Mouse (Mus musculus): ENCODE results near the gene Mbnl2. TPM values are rescaled to one million over a fixed set of nuclear protein-coding genes. Genes with fewer than 3 reads are reported as not detected.

Mbnl2 gene
- polyA plus RNA-seq, 1 experiment from 2014 or later = 20.0 TPM

DNA sequence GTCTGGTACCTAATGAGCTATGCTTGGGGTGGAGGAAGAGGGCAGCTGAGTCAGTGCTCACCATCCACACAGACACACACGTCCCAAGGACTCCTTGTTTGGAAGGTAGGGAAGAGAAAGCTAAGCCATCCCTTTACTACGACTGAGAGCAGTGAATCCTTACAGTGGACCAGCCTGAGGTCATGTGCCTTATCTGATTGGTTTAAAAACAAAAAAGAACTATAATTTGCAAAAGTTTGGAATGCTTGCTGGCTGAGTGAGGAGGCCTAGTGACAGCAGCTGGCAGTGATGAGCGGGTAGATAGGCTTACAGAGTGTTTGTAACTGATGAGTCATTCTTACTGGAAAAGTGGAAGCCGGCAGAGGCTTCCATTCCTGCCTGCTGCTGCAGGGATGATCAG lies 32.5 kb downstream of the Mbnl2 start:
- H3K9ac ChIP-seq = no peak overlapping the region
- peaks cover 29% of the 10 kb centered on the region for H3K4me1 ChIP-seq
- WGBS = 65% methylated on average over 4 of the region's 4 CpGs
- H3K27ac ChIP-seq = no peak overlapping the region
- H3K4me3 ChIP-seq = no peak overlapping the region
- no peaks in the 10 kb centered on the region for H3K36me3 ChIP-seq (replicated peaks)
- no peak for ATAC-seq (replicated peaks)
- H3K9me3 ChIP-seq = no peaks in the 10 kb centered on the region
- no peaks in the 10 kb centered on the region for H3K27me3 ChIP-seq (replicated peaks)
- no peak overlapping the region for H3K4me2 ChIP-seq

DNA sequence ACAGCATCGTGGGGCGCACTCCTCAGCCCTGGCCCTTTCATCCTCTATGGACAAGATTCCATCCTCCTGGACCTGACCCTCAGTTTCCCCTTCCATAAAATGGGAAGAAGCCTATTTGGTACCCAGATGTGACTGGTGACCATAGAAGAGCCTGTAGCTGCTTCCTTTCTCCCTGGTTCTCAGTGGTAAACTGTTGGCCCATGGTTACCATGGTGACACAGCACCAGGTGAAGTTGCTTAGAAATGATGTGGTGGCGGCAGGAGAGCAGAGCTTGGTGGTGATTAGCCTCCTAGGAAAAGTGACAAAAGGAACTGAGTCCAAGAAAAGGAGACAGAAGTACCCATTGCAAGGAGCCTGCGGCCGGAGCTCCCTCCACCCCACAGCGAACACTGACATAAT lies 34.2 kb downstream of the Mbnl2 start:
- H3K4me2 ChIP-seq = no peak overlapping the region
- no peaks in the 10 kb centered on the region for H3K9me3 ChIP-seq
- no peaks in the 10 kb centered on the region for H3K27me3 ChIP-seq (replicated peaks)
- peak; percentile 65; the same call in 1 of the 2 replicates for ATAC-seq (replicated peaks)
- no peak overlapping the region for H3K9ac ChIP-seq
- H3K4me3 ChIP-seq = no peak overlapping the region
- H3K4me1 ChIP-seq = peaks cover 25% of the 10 kb centered on the region
- H3K27ac ChIP-seq = no peak overlapping the region
- 84% methylated on average over 6 of the region's 6 CpGs for WGBS
- no peaks in the 10 kb centered on the region for H3K36me3 ChIP-seq (replicated peaks)

DNA sequence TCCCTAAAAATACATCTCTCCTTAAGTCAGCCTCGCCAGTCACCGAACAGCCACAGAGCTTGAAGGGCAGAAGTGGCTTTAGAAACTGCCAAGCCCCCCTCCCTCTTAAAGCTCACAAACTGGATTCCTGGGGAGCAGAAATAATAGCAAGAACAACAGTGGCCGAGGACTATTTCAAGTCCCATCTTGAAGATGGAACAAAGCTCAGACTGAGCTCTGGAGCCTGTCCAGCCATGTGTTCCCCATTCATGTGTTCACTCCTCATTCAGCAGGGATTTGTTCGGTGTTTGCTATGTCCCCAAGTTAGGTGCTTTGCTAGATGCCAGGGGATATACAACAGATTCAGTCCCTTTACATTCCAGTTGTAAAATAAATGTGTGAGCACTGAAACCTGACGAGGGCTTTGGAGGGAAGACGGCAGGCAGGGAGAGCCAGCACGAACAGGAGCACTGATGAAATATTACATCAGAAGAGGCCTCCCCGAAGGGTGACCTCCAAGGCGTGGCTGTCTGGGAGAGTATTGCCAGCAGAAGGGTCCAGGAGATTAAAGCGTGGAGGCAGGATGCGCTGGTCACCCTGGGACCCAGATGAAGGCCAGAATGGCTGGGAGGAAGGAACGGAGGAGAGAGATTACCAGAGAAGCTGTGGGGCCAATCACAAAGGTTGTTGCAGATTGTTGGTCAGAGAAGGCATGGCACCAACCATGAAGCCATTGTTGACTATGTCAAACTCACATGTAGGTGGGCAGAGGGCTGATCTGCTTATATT lies 36.0 kb downstream of the Mbnl2 start:
- Histone ChIP-seq H3K36me3 (replicated peaks) (no peaks in the 10 kb centered on the region), H3K4me2 (no peak overlapping the region; the same call in 1 of the 2 replicates), H3K4me1 (peaks cover 25% of the 10 kb centered on the region), H3K4me3 (no peak overlapping the region), H3K27ac (no peak overlapping the region), H3K9ac (no peak overlapping the region), H3K27me3 (replicated peaks) (no peaks in the 10 kb centered on the region), H3K9me3 (no peaks in the 10 kb centered on the region)
- 44% methylated on average over 12 of the region's 12 CpGs for WGBS
- ATAC-seq (replicated peaks) = no peak

- 94% methylated on average over 12 of the region's 12 CpGs for WGBS
- H3K27me3 ChIP-seq (replicated peaks) = no peaks in the 10 kb centered on the region
- peaks cover 22% of the 10 kb centered on the region for H3K4me1 ChIP-seq
- no peak overlapping the region for H3K4me2 ChIP-seq
- no peak for ATAC-seq (replicated peaks)
- no peak overlapping the region for H3K9ac ChIP-seq
- H3K36me3 ChIP-seq (replicated peaks) = no peaks in the 10 kb centered on the region
- H3K9me3 ChIP-seq = no peaks in the 10 kb centered on the region
- H3K4me3 ChIP-seq = no peak overlapping the region
- no peak overlapping the region for H3K27ac ChIP-seq
Measured at GRCm38 (mm10) chr14:120312661-120313406, 37.4 kb downstream of the Mbnl2 start.

- Histone ChIP-seq H3K36me3 (replicated peaks) (no peaks in the 10 kb centered on the region), H3K4me1 (peaks cover 25% of the 10 kb centered on the region), H3K9ac (no peak overlapping the region), H3K27me3 (replicated peaks) (no peaks in the 10 kb centered on the region), H3K4me2 (no peak overlapping the region), H3K4me3 (no peak overlapping the region), H3K27ac (no peak overlapping the region), H3K9me3 (no peaks in the 10 kb centered on the region)
- 92% methylated on average over 8 of the region's 8 CpGs for WGBS
- no peak for ATAC-seq (replicated peaks)
Measured at GRCm38 (mm10) chr14:120313466-120313865, 38.0 kb downstream of the Mbnl2 start.

DNA sequence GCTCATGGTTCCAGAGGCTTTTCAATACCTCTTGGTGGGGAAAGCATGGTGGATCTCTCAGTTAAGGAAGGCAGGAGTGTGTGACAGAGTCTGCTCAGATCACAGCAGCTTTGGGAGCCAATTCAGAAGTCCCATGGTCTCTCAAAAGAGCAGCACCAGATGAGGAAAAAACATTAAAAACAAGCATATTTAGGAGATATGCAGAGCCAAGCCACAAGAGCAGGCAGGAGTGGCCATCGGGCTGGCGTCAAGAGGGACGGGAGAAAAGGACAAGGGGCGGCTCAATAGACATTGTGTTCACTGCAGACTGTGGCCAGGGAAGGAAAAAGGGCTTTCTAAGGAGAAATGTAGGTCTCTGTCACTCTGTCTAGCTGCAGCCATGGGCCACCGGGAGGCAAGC lies 40.3 kb downstream of the Mbnl2 start:
- WGBS = 73% methylated on average over 5 of the region's 5 CpGs
- H3K36me3 ChIP-seq (replicated peaks) = no peaks in the 10 kb centered on the region
- H3K9me3 ChIP-seq = no peaks in the 10 kb centered on the region
- no peak overlapping the region for H3K4me2 ChIP-seq
- H3K4me1 ChIP-seq = peaks cover 17% of the 10 kb centered on the region
- H3K4me3 ChIP-seq = no peak overlapping the region
- no peak overlapping the region for H3K9ac ChIP-seq
- no peak overlapping the region for H3K27ac ChIP-seq
- no peaks in the 10 kb centered on the region for H3K27me3 ChIP-seq (replicated peaks)
- ATAC-seq (replicated peaks) = no peak

DNA sequence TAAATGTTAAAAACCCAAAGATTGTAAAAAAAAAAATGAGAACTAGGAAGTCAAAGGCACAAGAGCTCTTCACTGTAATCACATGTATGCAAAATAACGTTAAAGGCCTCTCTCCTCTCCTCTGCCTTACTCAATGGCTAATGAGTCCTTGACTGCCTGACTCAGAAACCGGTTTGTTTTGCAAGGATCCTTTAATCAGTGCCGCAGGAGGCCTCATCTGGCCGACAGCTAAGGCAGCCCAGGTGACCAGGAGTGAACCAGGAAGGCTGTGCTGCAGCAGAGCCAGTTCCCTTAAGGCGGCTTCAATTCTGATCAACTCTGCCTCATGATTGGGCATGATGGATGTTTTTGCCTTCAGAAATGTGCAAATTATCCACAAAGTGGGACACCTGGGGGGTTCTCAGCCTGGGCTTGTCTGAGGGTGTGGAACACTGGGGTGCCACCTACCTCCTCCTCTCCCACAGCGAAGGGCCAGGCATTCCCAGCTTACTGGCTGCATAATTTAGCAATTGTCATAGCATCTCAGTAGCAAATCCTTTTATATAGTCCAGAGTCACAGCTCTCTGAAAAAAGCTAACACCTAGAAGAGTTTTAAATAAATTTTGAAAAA lies 43.0 kb downstream of the Mbnl2 start:
- WGBS = 31% methylated on average over 6 of the region's 6 CpGs
- peak; percentile 50 for ATAC-seq (replicated peaks)

GRCm38 (mm10) chr14:120318974-120319731 lies 43.7 kb downstream of the Mbnl2 start:
- no peak overlapping the region for H3K9ac ChIP-seq
- no peak overlapping the region for H3K27ac ChIP-seq
- ATAC-seq (replicated peaks) = peak; percentile 54
- no peaks in the 10 kb centered on the region for H3K36me3 ChIP-seq (replicated peaks)
- H3K4me3 ChIP-seq = no peak overlapping the region
- H3K27me3 ChIP-seq (replicated peaks) = no peaks in the 10 kb centered on the region
- H3K9me3 ChIP-seq = no peaks in the 10 kb centered on the region
- 70% methylated on average over 9 of the region's 9 CpGs for WGBS
- H3K4me1 ChIP-seq = peaks cover 7% of the 10 kb centered on the region
- no peak overlapping the region for H3K4me2 ChIP-seq

More for the DNA sequence above, 43.0 kb downstream of the Mbnl2 start:
- no peaks in the 10 kb centered on the region for H3K27me3 ChIP-seq (replicated peaks)
- H3K4me1 ChIP-seq = peaks cover 7% of the 10 kb centered on the region
- H3K36me3 ChIP-seq (replicated peaks) = no peaks in the 10 kb centered on the region
- H3K9ac ChIP-seq = no peak overlapping the region
- no peak overlapping the region for H3K4me2 ChIP-seq
- H3K27ac ChIP-seq = peak overlapping the region; percentile 62
- no peaks in the 10 kb centered on the region for H3K9me3 ChIP-seq
- no peak overlapping the region for H3K4me3 ChIP-seq

- Histone ChIP-seq H3K27ac (no peak overlapping the region), H3K9ac (no peak overlapping the region), H3K4me3 (no peak overlapping the region), H3K9me3 (no peaks in the 10 kb centered on the region), H3K4me2 (no peak overlapping the region), H3K4me1 (peaks cover 7% of the 10 kb centered on the region), H3K36me3 (replicated peaks) (no peaks in the 10 kb centered on the region), H3K27me3 (replicated peaks) (no peaks in the 10 kb centered on the region)
- 93% methylated on average over 8 of the region's 8 CpGs for WGBS
- no peak for ATAC-seq (replicated peaks)
Measured at GRCm38 (mm10) chr14:120322041-120322440, 46.6 kb downstream of the Mbnl2 start.

GRCm38 (mm10) chr14:120323111-120323510 lies 47.6 kb downstream of the Mbnl2 start:
- H3K9ac ChIP-seq = no peak overlapping the region
- 77% methylated on average over 1 of the region's 1 CpGs for WGBS
- peaks cover 7% of the 10 kb centered on the region for H3K4me1 ChIP-seq
- no peak overlapping the region for H3K27ac ChIP-seq
- no peaks in the 10 kb centered on the region for H3K27me3 ChIP-seq (replicated peaks)
- H3K4me2 ChIP-seq = no peak overlapping the region
- H3K4me3 ChIP-seq = no peak overlapping the region
- ATAC-seq (replicated peaks) = no peak
- no peaks in the 10 kb centered on the region for H3K9me3 ChIP-seq
- H3K36me3 ChIP-seq (replicated peaks) = no peaks in the 10 kb centered on the region

- H3K9me3 ChIP-seq = no peaks in the 10 kb centered on the region
- no peak overlapping the region for H3K9ac ChIP-seq
- no peak overlapping the region for H3K4me3 ChIP-seq
- 93% methylated on average over 8 of the region's 8 CpGs for WGBS
- no peak overlapping the region for H3K4me2 ChIP-seq
- 0 out of 2 replicates have a peak, but pooled peaks cover 3% of the 10 kb centered on the region for H3K4me1 ChIP-seq
- H3K36me3 ChIP-seq (replicated peaks) = no peaks in the 10 kb centered on the region
- H3K27me3 ChIP-seq (replicated peaks) = no peaks in the 10 kb centered on the region
- ATAC-seq (replicated peaks) = no peak
- no peak overlapping the region for H3K27ac ChIP-seq
Measured at GRCm38 (mm10) chr14:120324061-120324791, 48.8 kb downstream of the Mbnl2 start.

All from midbrain, embryonic 15.5 days (tissue).